Mouse (Mus musculus) hindbrain, embryonic 14.5 days (tissue): Measurements from ENCODE around the gene Tekt4. TPM values are rescaled to one million over a fixed set of nuclear protein-coding genes. Genes with fewer than 3 reads are reported as not detected.

Experiments
- ATAC-seq: fragments of 200-750 bp; cut with Nextera tagmentation; 2 replicates; pipeline ENCODE4 v1.8.0; 2017; ENCODE audit warnings: moderate number of reproducible peaks, mild to moderate bottlenecking, moderate TSS enrichment, moderate library complexity; ENCODE audit not compliant: low FRiP score
- DNase-seq: peaks from one replicate; pipeline ENCODE4 v3.0.0-alpha.2; 2015; ENCODE audit warnings: low spot score
- H3K27ac ChIP-seq: fragments of 300-500 bp; sonication (generic); 2 replicates; pipeline ENCODE4 v1.5.1; 2014; ENCODE audit warnings: mild to moderate bottlenecking, moderate library complexity
- H3K27me3 ChIP-seq: fragments of 300-500 bp; sonication (generic); 2 replicates; pipeline ENCODE4 v1.6.1; 2014; ENCODE audit warnings: mild to moderate bottlenecking, low read length, mixed read lengths; ENCODE audit not compliant: control insufficient read depth, insufficient read depth
- H3K36me3 ChIP-seq: fragments of 300-500 bp; sonication (generic); replicated peaks from 2 replicates; pipeline ENCODE4 v1.6.1; 2014; ENCODE audit not compliant: control insufficient read depth, insufficient read depth
- H3K4me1 ChIP-seq: fragments of 300-500 bp; sonication (generic); replicated peaks from 2 replicates; pipeline ENCODE4 v1.6.1; 2014; ENCODE audit warnings: antibody characterized with exemption, low read length, mixed read lengths; ENCODE audit not compliant: control insufficient read depth, insufficient read depth
- H3K4me2 ChIP-seq: fragments of 300-500 bp; sonication (generic); replicated peaks from 2 replicates; pipeline ENCODE4 v1.6.1; 2014; ENCODE audit warnings: mild to moderate bottlenecking, moderate library complexity
- H3K4me3 ChIP-seq: fragments of 300-500 bp; sonication (generic); replicated peaks from 2 replicates; pipeline ENCODE4 v1.5.1; 2014; ENCODE audit warnings: mild to moderate bottlenecking, low read length
- H3K9ac ChIP-seq: fragments of 300-500 bp; sonication (generic); 2 replicates; pipeline ENCODE4 v1.6.1; 2014
- H3K9me3 ChIP-seq: fragments of 300-500 bp; sonication (generic); 2 replicates; pipeline ENCODE4 v1.6.1; 2016; ENCODE audit warnings: low read length; ENCODE audit not compliant: control insufficient read depth
- WGBS: fragments of 180-500 bp; shearing (Covaris S2); extraction: QIAGEN DNeasy Blood & Tissue Kit; methylation state at CpG from one replicate; pipeline ENCODE4 v1.1.7; 2014; 5-methylcytosine and 5-hydroxymethylcytosine counted together
- polyA plus RNA-seq: library from polyadenylated mRNA; unstranded; fragments of >200 nt; fragmentation: Nextera tagmentation; extraction: Ambion mirVana; gene quantifications from 2 replicates; pipeline ENCODE4 v1.2.1, GENCODE M21; 2014

Tekt4 gene
- polyA plus RNA-seq, 1 experiment from 2014 or later, result 2.4 TPM

GRCm38 (mm10) chr17:25464091-25464490 lies 9.7 kb downstream of the Tekt4 start:
- WGBS, result 82% methylated on average over 4 of the region's 4 CpGs
- H3K9me3 ChIP-seq, result 0 out of 2 replicates have a peak, but pooled peaks cover 3% of the 10 kb centered on the region
- no peak for ATAC-seq

GRCm38 (mm10) chr17:25466257-25466656 lies 11.8 kb downstream of the Tekt4 start:
- WGBS, result 87% methylated on average over 2 of the region's 2 CpGs
- Histone ChIP-seq H3K4me1 (0 out of 2 replicates have a peak, but pooled peaks cover 7% of the 10 kb centered on the region), H3K9me3 (no peaks in the 10 kb centered on the region), H3K27ac (no peak overlapping the region), H3K27me3 (no peaks in the 10 kb centered on the region), H3K36me3 (no peaks in the 10 kb centered on the region), H3K9ac (no peak overlapping the region), H3K4me3 (no peak overlapping the region), H3K4me2 (no peak overlapping the region)
- DNase-seq (no peak), ATAC-seq (no peak)

More at GRCm38 (mm10) chr17:25464091-25464490, 9.7 kb downstream of the Tekt4 start:
- no peak overlapping the region for H3K9ac ChIP-seq
- no peak overlapping the region for H3K4me2 ChIP-seq
- 0 out of 2 replicates have a peak, but pooled peaks cover 7% of the 10 kb centered on the region for H3K4me1 ChIP-seq
- DNase-seq, result no peak
- H3K27ac ChIP-seq, result no peak overlapping the region
- no peaks in the 10 kb centered on the region for H3K27me3 ChIP-seq
- H3K4me3 ChIP-seq, result no peak overlapping the region
- no peaks in the 10 kb centered on the region for H3K36me3 ChIP-seq

- no peaks in the 10 kb centered on the region for H3K9me3 ChIP-seq
- no peak for DNase-seq
- H3K4me3 ChIP-seq, result no peak overlapping the region
- peaks cover 7% of the 10 kb centered on the region; the same call in 1 of the 2 replicates for H3K27me3 ChIP-seq
- H3K4me1 ChIP-seq, result 0 out of 2 replicates have a peak, but pooled peaks cover under 1% of the 10 kb centered on the region
- no peak overlapping the region for H3K27ac ChIP-seq
- H3K9ac ChIP-seq, result no peak overlapping the region
- no peak for ATAC-seq
- no peaks in the 10 kb centered on the region for H3K36me3 ChIP-seq
- 75% methylated on average over 6 of the region's 6 CpGs for WGBS
- no peak overlapping the region for H3K4me2 ChIP-seq
These were observed 13.4 kb downstream of the Tekt4 start for GRCm38 (mm10) chr17:25467781-25468180.

GRCm38 (mm10) chr17:25468301-25468700 lies 13.9 kb downstream of the Tekt4 start:
- no peak for DNase-seq
- Histone ChIP-seq H3K9me3 (no peaks in the 10 kb centered on the region), H3K27me3 (peaks cover 8% of the 10 kb centered on the region; the same call in 1 of the 2 replicates), H3K4me1 (no peaks in the 10 kb centered on the region), H3K4me3 (no peak overlapping the region), H3K4me2 (no peak overlapping the region), H3K27ac (no peak overlapping the region), H3K36me3 (no peaks in the 10 kb centered on the region), H3K9ac (no peak overlapping the region)
- 66% methylated on average over 6 of the region's 6 CpGs for WGBS
- no peak for ATAC-seq

- H3K4me3 ChIP-seq, result no peak overlapping the region
- no peaks in the 10 kb centered on the region for H3K9me3 ChIP-seq
- no peaks in the 10 kb centered on the region for H3K36me3 ChIP-seq
- ATAC-seq (peak; percentile 49; the same call in 1 of the 2 replicates), DNase-seq (peak; percentile 89)
- H3K9ac ChIP-seq, result no peak overlapping the region
- no peak overlapping the region for H3K4me2 ChIP-seq
- no peaks in the 10 kb centered on the region for H3K4me1 ChIP-seq
- 36% methylated on average over 8 of the region's 8 CpGs for WGBS
- no peak overlapping the region for H3K27ac ChIP-seq
- H3K27me3 ChIP-seq, result peaks cover 17% of the 10 kb centered on the region
These were observed 15.4 kb downstream of the Tekt4 start for GRCm38 (mm10) chr17:25469798-25470197.

- H3K4me2 ChIP-seq, result 0 out of 2 replicates have a peak overlapping the region, but pooled peaks have one; percentile 8
These were observed 17.0 kb downstream of the Tekt4 start for GRCm38 (mm10) chr17:25471418-25471817.

GRCm38 (mm10) chr17:25472044-25472443 lies 17.6 kb downstream of the Tekt4 start:
- DNase-seq (no peak), ATAC-seq (no peak)
- 58% methylated on average over 14 of the region's 14 CpGs for WGBS
- Histone ChIP-seq H3K9me3 (no peaks in the 10 kb centered on the region), H3K4me2 (0 out of 2 replicates have a peak overlapping the region, but pooled peaks have one; percentile 8), H3K36me3 (no peaks in the 10 kb centered on the region), H3K4me3 (no peak overlapping the region), H3K27ac (no peak overlapping the region), H3K4me1 (no peaks in the 10 kb centered on the region), H3K9ac (no peak overlapping the region), H3K27me3 (peaks cover 23% of the 10 kb centered on the region)

More at GRCm38 (mm10) chr17:25471418-25471817, 17.0 kb downstream of the Tekt4 start:
- Histone ChIP-seq H3K27ac (no peak overlapping the region), H3K4me3 (no peak overlapping the region), H3K36me3 (no peaks in the 10 kb centered on the region), H3K27me3 (peaks cover 23% of the 10 kb centered on the region), H3K9me3 (no peaks in the 10 kb centered on the region), H3K4me1 (no peaks in the 10 kb centered on the region), H3K9ac (0 out of 2 replicates have a peak overlapping the region, but pooled peaks have one; percentile 6)
- ATAC-seq, result no peak
- no peak for DNase-seq
- 23% methylated on average over 8 of the region's 8 CpGs for WGBS

- 3% methylated on average over 38 of the region's 38 CpGs for WGBS
- H3K4me1 ChIP-seq, result no peaks in the 10 kb centered on the region
- no peak; the same call in 1 of the 2 replicates for ATAC-seq
These were observed 20.1 kb downstream of the Tekt4 start for GRCm38 (mm10) chr17:25474330-25475077.

GRCm38 (mm10) chr17:25475946-25476744 lies 21.7 kb downstream of the Tekt4 start:
- Histone ChIP-seq H3K4me2 (no peak overlapping the region), H3K9me3 (no peaks in the 10 kb centered on the region), H3K4me1 (no peaks in the 10 kb centered on the region), H3K36me3 (no peaks in the 10 kb centered on the region), H3K9ac (0 out of 2 replicates have a peak overlapping the region, but pooled peaks have one; percentile 9), H3K27me3 (peaks cover 23% of the 10 kb centered on the region), H3K27ac (no peak overlapping the region), H3K4me3 (no peak overlapping the region)
- 42% methylated on average over 19 of the region's 19 CpGs for WGBS
- no peak for ATAC-seq
- DNase-seq, result peak; percentile 87

More at GRCm38 (mm10) chr17:25474330-25475077, 20.1 kb downstream of the Tekt4 start:
- Histone ChIP-seq H3K9me3 (no peaks in the 10 kb centered on the region), H3K4me2 (peak overlapping the region; percentile 63), H3K36me3 (no peaks in the 10 kb centered on the region), H3K27me3 (peaks cover 23% of the 10 kb centered on the region), H3K27ac (no peak overlapping the region), H3K9ac (0 out of 2 replicates have a peak overlapping the region, but pooled peaks have one; percentile 29), H3K4me3 (peak overlapping the region; percentile 26)
- peak; percentile 61 for DNase-seq
